Mouse (Mus musculus) midbrain, embryonic 11.5 days (tissue): ENCODE data around the gene B3gnt2. TPM values are rescaled to one million over a fixed set of nuclear protein-coding genes. Genes with fewer than 3 reads are reported as not detected.
A peak's percentile ranks its signal among the peaks of the same experiment; 100 is the strongest.

Experiments
- ATAC-seq: fragments of 200-750 bp; cut with Nextera tagmentation; 2 replicates; pipeline ENCODE4 v1.8.0; 2017; ENCODE audit warnings: moderate TSS enrichment, moderate library complexity; ENCODE audit not compliant: low FRiP score
- DNase-seq: peaks from one replicate; pipeline ENCODE4 v3.0.0; 2015; ENCODE audit warnings: low spot score; ENCODE audit errors: missing footprints
- H3K27ac ChIP-seq: fragments of 300-500 bp; sonication (generic); 2 replicates; pipeline ENCODE4 v1.5.1; 2014; ENCODE audit warnings: low read depth, low read length
- H3K27me3 ChIP-seq: fragments of 300-500 bp; sonication (generic); 2 replicates; pipeline ENCODE4 v1.6.1; 2014; ENCODE audit warnings: mild to moderate bottlenecking, low read length, moderate library complexity, mixed read lengths; ENCODE audit not compliant: control insufficient read depth, insufficient read depth
- H3K36me3 ChIP-seq: fragments of 300-500 bp; sonication (generic); 2 replicates; pipeline ENCODE4 v1.6.1; 2014; ENCODE audit warnings: mild to moderate bottlenecking, low read length, moderate library complexity, mixed read lengths; ENCODE audit not compliant: control insufficient read depth, insufficient read depth
- H3K4me1 ChIP-seq: fragments of 300-500 bp; sonication (generic); 2 replicates; pipeline ENCODE4 v1.6.1; 2014; ENCODE audit warnings: low read length; ENCODE audit not compliant: control insufficient read depth, insufficient read depth
- H3K4me2 ChIP-seq: fragments of 300-500 bp; sonication (generic); 2 replicates; pipeline ENCODE4 v1.6.1; 2014; ENCODE audit warnings: mild to moderate bottlenecking, moderate library complexity
- H3K4me3 ChIP-seq: fragments of 300-500 bp; sonication (generic); 2 replicates; pipeline ENCODE4 v1.5.1; 2014; ENCODE audit warnings: low read depth, low read length
- H3K9ac ChIP-seq: fragments of 300-500 bp; sonication (generic); 2 replicates; pipeline ENCODE4 v1.6.1; 2014; ENCODE audit warnings: low read length
- H3K9me3 ChIP-seq: fragments of 300-500 bp; sonication (generic); 2 replicates; pipeline ENCODE4 v1.6.1; 2016; ENCODE audit warnings: low read length; ENCODE audit not compliant: control insufficient read depth
- WGBS: fragments of 180-500 bp; shearing (Covaris S2); extraction: QIAGEN DNeasy Blood & Tissue Kit; methylation state at CpG from one replicate; pipeline ENCODE4 v1.1.7; 2014; 5-methylcytosine and 5-hydroxymethylcytosine counted together
- polyA plus RNA-seq: library from polyadenylated mRNA; unstranded; fragments of >200 nt; fragmentation: Nextera tagmentation; extraction: Ambion mirVana; gene quantifications from 2 replicates; pipeline ENCODE4 v1.2.1, GENCODE M21; 2014

Gene B3gnt2
- polyA plus RNA-seq, 1 experiment from 2014 or later: 1.8 TPM

DNA sequence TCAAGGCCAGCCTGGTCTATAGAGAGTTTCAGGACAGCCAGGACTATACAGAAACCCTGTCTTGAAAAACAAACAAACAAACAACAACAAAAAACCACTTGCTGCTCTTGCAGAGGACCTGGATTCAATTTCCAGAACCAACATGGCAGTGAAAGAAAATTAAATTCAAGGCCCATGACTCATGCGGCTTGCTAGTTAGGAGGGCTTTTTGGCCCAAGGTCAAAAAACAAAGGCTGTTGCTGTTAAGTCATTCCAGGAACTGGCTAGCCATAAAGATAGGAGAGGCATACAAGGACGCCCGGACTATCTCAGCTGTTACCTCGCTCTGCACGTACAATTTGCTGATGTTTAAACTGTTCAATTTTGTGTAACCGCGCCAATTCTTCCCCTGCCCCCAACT is 142.7 kb downstream of the B3gnt2 start:
- no peak overlapping the region for H3K4me2 ChIP-seq
- DNase-seq (peak; percentile 31), ATAC-seq (no peak)
- H3K9me3 ChIP-seq: no peaks in the 10 kb centered on the region
- no peak overlapping the region for H3K9ac ChIP-seq
- H3K4me1 ChIP-seq: no peaks in the 10 kb centered on the region
- H3K27me3 ChIP-seq: no peaks in the 10 kb centered on the region
- H3K4me3 ChIP-seq: no peak overlapping the region
- H3K36me3 ChIP-seq: no peaks in the 10 kb centered on the region
- WGBS: 93% methylated on average over 7 of the region's 7 CpGs
- no peak overlapping the region for H3K27ac ChIP-seq

DNA sequence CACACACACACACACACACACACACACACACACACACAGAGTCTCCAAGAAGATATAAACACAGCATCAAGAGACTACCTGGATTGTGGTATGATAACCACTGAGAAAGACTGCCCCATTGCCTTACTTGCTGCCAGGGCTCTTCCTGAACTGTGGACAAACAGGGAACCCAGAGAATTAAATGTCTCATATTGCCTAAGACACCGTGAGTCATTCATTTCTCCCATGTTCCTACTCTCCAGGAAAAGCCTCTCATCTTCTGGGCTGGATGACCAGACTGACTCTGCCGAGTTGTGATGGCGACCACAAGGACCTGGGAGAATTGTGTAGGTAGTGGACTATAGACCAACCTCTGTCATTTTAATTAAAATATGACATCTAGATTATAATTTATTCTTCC is 149.4 kb downstream of the B3gnt2 start:
- H3K9me3 ChIP-seq: no peaks in the 10 kb centered on the region
- H3K4me1 ChIP-seq: no peaks in the 10 kb centered on the region
- no peak overlapping the region for H3K27ac ChIP-seq
- H3K9ac ChIP-seq: no peak overlapping the region
- H3K27me3 ChIP-seq: no peaks in the 10 kb centered on the region
- no peak overlapping the region for H3K4me2 ChIP-seq
- no peak overlapping the region for H3K4me3 ChIP-seq
- H3K36me3 ChIP-seq: no peaks in the 10 kb centered on the region
- WGBS: 95% methylated on average over 3 of the region's 3 CpGs
- no peak for ATAC-seq
- DNase-seq: no peak

DNA sequence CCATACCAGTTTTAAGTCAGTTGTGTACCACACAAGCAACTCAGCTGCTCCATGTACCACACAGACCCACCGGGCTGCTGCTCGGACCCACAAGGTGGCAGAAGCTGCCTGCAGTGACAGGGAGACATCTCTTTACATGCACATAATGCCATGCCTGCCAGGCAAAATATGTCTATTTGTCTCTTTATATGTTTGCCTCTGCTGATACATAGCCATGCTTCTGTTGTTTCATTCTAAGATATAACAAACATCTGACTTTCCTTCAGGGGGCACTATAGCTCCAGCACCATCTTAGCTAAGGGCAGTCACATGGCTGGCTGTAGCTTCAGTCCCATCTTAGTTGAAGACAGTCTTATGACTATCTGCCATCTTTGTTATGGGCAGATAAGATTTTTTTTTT is 150.2 kb downstream of the B3gnt2 start:
- peak; percentile 59; the same call in 1 of the 2 replicates for ATAC-seq
- no peaks in the 10 kb centered on the region for H3K9me3 ChIP-seq
- no peak overlapping the region for H3K27ac ChIP-seq
- H3K4me1 ChIP-seq: no peaks in the 10 kb centered on the region
- H3K9ac ChIP-seq: no peak overlapping the region
- no peak overlapping the region for H3K4me3 ChIP-seq
- no peak overlapping the region for H3K4me2 ChIP-seq
- WGBS: 88% methylated on average over 2 of the region's 2 CpGs
- no peaks in the 10 kb centered on the region for H3K27me3 ChIP-seq
- no peak for DNase-seq
- H3K36me3 ChIP-seq: no peaks in the 10 kb centered on the region

Other genes starting within 250 kb of the B3gnt2 start
- gene Zrsr1, start 111.0 kb upstream of the B3gnt2 start, polyA plus RNA-seq: 4.3 and 5.3 TPM in 2 replicates
- 5.2 and 5.6 TPM in 2 replicates for gene Gm28048, start 121.1 kb upstream of the B3gnt2 start, polyA plus RNA-seq
- 432 and 437 TPM in 2 replicates for gene Commd1, start 121.4 kb upstream of the B3gnt2 start, polyA plus RNA-seq
- 448 and 476 TPM in 2 replicates for gene Cct4, start 129.6 kb upstream of the B3gnt2 start, polyA plus RNA-seq
- gene Fam161a, start 146.6 kb upstream of the B3gnt2 start, polyA plus RNA-seq: 3.8 and 4.0 TPM in 2 replicates